Mouse (Mus musculus) heart, embryonic 11.5 days (tissue): ENCODE measurements around the gene Slc17a7. TPM values are rescaled to one million over a fixed set of nuclear protein-coding genes. Genes with fewer than 3 reads are reported as not detected.
"Not testable (repeated sequence)": the region's sequence is repeated elsewhere in the genome, so short reads cannot be mapped to it uniquely, and the experiment has no call there.

Experiments used
- ATAC-seq: fragments of 200-750 bp; cut with Nextera tagmentation; replicated peaks from 2 replicates; pipeline ENCODE4 v1.8.0; 2017; ENCODE audit warnings: moderate library complexity; ENCODE audit not compliant: insufficient number of reproducible peaks, low FRiP score, low TSS enrichment
- H3K27ac ChIP-seq: fragments of 300-500 bp; sonication (generic); 2 replicates; pipeline ENCODE4 v1.5.1; 2014; ENCODE audit warnings: mild to moderate bottlenecking, low read depth, low read length
- H3K27me3 ChIP-seq: fragments of 300-500 bp; sonication (generic); 2 replicates; pipeline ENCODE4 v1.6.1; 2014; ENCODE audit warnings: mild to moderate bottlenecking, low read length, mixed read lengths; ENCODE audit not compliant: control insufficient read depth, insufficient read depth
- H3K36me3 ChIP-seq: fragments of 300-500 bp; sonication (generic); 2 replicates; pipeline ENCODE4 v1.6.1; 2014; ENCODE audit warnings: mild to moderate bottlenecking, low read length, moderate library complexity, mixed read lengths; ENCODE audit not compliant: control insufficient read depth, insufficient read depth
- H3K4me1 ChIP-seq: fragments of 300-500 bp; sonication (generic); 2 replicates; pipeline ENCODE4 v1.6.1; 2014; ENCODE audit warnings: low read length; ENCODE audit not compliant: control insufficient read depth, insufficient read depth
- H3K4me2 ChIP-seq: fragments of 300-500 bp; sonication (generic); 2 replicates; pipeline ENCODE4 v1.6.1; 2014; ENCODE audit warnings: mild to moderate bottlenecking, moderate library complexity
- H3K4me3 ChIP-seq: fragments of 300-500 bp; sonication (generic); 2 replicates; pipeline ENCODE4 v1.5.1; 2014; ENCODE audit warnings: low read depth, low read length
- H3K9ac ChIP-seq: fragments of 300-500 bp; sonication (generic); 2 replicates; pipeline ENCODE4 v1.6.1; 2014; ENCODE audit warnings: mild to moderate bottlenecking, low read depth, low read length, moderate library complexity
- H3K9me3 ChIP-seq: fragments of 300-500 bp; sonication (generic); replicated peaks from 2 replicates; pipeline ENCODE4 v1.6.1; 2016; ENCODE audit warnings: low read length; ENCODE audit not compliant: control insufficient read depth
- WGBS: fragments of 180-500 bp; shearing (Covaris S2); extraction: QIAGEN DNeasy Blood & Tissue Kit; methylation state at CpG from one replicate; pipeline ENCODE4 v1.1.7; 2014; ENCODE audit not compliant: insufficient replicate concordance; 5-methylcytosine and 5-hydroxymethylcytosine counted together
- polyA plus RNA-seq: library from polyadenylated mRNA; unstranded; fragments of >200 nt; fragmentation: Nextera tagmentation; extraction: Ambion mirVana; gene quantifications from 2 replicates; pipeline ENCODE4 v1.2.1, GENCODE M21; 2014

The Slc17a7 gene
- polyA plus RNA-seq, 1 experiment from 2014 or later, result 3.0 TPM

DNA sequence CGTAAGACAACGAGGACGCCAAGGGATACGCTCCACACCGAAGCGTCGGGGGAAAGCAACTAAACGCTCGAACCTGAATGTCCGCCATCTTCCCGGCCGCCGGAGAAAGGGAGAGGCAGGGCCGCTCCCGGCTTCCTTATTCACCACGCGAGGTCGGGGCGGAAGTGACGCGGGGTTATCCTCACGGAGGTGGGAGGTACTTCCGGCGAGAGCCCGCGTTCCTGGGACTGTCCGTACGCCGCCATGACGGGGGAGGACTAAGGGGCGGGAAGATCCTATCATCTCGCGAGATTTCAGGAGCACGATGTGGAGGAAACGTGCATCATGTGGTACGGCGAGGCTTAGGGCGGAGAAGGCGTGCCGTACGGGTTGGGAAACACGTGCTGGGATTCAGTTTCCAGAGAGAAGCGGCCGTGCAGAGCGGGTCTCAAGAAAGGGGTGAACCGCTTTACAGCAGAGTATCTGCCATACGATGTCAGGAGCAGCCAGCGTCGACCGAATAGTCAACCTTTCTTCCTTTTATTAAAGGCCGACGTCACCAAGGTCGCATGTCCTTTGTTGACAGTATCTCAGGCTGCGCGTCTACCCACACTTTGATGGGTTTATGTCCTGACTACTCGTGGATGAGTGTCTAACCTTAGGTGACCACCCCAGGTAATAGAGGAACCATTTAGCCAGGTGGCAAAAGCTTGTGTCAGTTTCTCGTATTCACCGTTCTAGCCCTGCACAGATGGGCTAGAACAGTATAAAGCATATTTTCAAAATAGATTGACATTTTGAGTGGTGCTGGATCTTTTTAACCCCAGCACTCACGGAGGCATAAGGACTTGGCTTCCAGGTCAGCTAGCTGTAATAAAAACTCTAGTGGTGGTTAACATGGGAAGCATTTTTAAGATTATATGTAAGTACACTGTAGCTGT, 39.3 kb upstream of the Slc17a7 start, which contains the start of gene Rps11:
TSS of gene Rps11 (minus strand) at position 216 of the 920 bp plus-strand sequence.
- Histone ChIP-seq H3K36me3 (peaks cover 45% of the 10 kb centered on the region), H3K4me3 (peak within 1 kb of the TSS; percentile 57), H3K9ac (peak within 1 kb of the TSS; percentile 85), H3K4me2 (peak within 1 kb of the TSS; percentile 87), H3K9me3 (no peaks in the 10 kb centered on the region), H3K27me3 (no peaks in the 10 kb centered on the region), H3K27ac (peak within 1 kb of the TSS; percentile 89), H3K4me1 (peaks cover 30% of the 10 kb centered on the region)
- ATAC-seq, result peak; percentile 79
- WGBS, result 1% methylated on average over 59 of the region's 59 CpGs

DNA sequence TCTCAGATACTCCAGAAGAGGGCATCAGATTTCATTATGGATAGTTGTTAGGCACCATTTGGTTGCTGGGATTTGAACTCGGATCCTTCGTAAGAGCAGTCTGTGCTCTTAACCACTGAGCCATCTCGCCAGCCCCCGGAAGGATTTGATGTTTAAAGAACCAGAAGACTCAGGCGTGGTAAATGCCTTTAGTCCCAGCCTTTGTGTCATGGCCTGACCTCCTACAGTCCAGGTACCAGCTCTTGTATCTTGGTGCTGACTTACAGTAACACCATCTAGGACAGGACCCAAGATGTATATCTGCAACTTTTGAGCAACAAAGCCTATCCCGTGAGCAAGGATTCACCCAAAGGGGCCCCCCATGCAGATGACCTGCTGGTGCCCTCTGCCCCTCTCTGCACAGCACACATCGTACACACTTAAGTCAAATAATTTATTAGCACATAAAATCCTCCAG, 38.6 kb upstream of the Slc17a7 start:
- peaks cover 35% of the 10 kb centered on the region for H3K4me1 ChIP-seq
- H3K9me3 ChIP-seq, result no peaks in the 10 kb centered on the region
- 0 out of 2 replicates have a peak overlapping the region, but pooled peaks have one; percentile 29 for H3K27ac ChIP-seq
- H3K27me3 ChIP-seq, result no peaks in the 10 kb centered on the region
- 25% methylated on average over 7 of the region's 7 CpGs for WGBS
- H3K36me3 ChIP-seq, result peaks cover 45% of the 10 kb centered on the region
- ATAC-seq, result no peak
- no peak overlapping the region for H3K4me3 ChIP-seq
- no peak overlapping the region for H3K9ac ChIP-seq
- peak overlapping the region; percentile 61 for H3K4me2 ChIP-seq

- peaks cover 45% of the 10 kb centered on the region for H3K36me3 ChIP-seq
- 0 out of 2 replicates have a peak overlapping the region, but pooled peaks have one; percentile 29 for H3K27ac ChIP-seq
- H3K4me2 ChIP-seq, result peak overlapping the region; percentile 61
These were observed 38.1 kb upstream of the Slc17a7 start for GRCm38 (mm10) chr7:45125649-45126048.

GRCm38 (mm10) chr7:45126147-45126843, 37.5 kb upstream of the Slc17a7 start:
- Histone ChIP-seq H3K36me3 (peaks cover 39% of the 10 kb centered on the region), H3K4me1 (peaks cover 33% of the 10 kb centered on the region), H3K9ac (peak overlapping the region; percentile 100), H3K9me3 (no peaks in the 10 kb centered on the region), H3K4me3 (peak overlapping the region; percentile 93), H3K27ac (peak overlapping the region; percentile 95), H3K4me2 (peak overlapping the region; percentile 96), H3K27me3 (no peaks in the 10 kb centered on the region)
- 77% methylated on average over 17 of the region's 17 CpGs for WGBS
- no peak for ATAC-seq

More at GRCm38 (mm10) chr7:45125649-45126048, 38.1 kb upstream of the Slc17a7 start:
- not testable (repeated sequence) for H3K27me3 ChIP-seq, H3K9me3 ChIP-seq, ATAC-seq, H3K9ac ChIP-seq, H3K4me3 ChIP-seq
- H3K4me1 ChIP-seq, result peaks cover 35% of the 10 kb centered on the region
- 75% methylated on average over 5 of the region's 5 CpGs for WGBS

GRCm38 (mm10) chr7:45126844-45127699, 36.7 kb upstream of the Slc17a7 start:
- Histone ChIP-seq H3K36me3 (peaks cover 32% of the 10 kb centered on the region), H3K4me3 (peak overlapping the region; percentile 93), H3K27ac (peak overlapping the region; percentile 95), H3K4me2 (peak overlapping the region; percentile 96), H3K27me3 (no peaks in the 10 kb centered on the region), H3K9ac (peak overlapping the region; percentile 100), H3K9me3 (no peaks in the 10 kb centered on the region), H3K4me1 (peaks cover 35% of the 10 kb centered on the region)
- no peak for ATAC-seq
- 31% methylated on average over 21 of the region's 21 CpGs for WGBS

- ATAC-seq, result no peak
- under 1% methylated on average over 6 of the region's 6 CpGs for WGBS
- H3K36me3 ChIP-seq, result peaks cover 27% of the 10 kb centered on the region
- H3K4me2 ChIP-seq, result peak overlapping the region; percentile 96
- H3K4me3 ChIP-seq, result peak overlapping the region; percentile 93
- no peaks in the 10 kb centered on the region for H3K27me3 ChIP-seq
- no peaks in the 10 kb centered on the region for H3K9me3 ChIP-seq
- H3K9ac ChIP-seq, result peak overlapping the region; percentile 100
- H3K27ac ChIP-seq, result peak overlapping the region; percentile 95
- peaks cover 30% of the 10 kb centered on the region for H3K4me1 ChIP-seq
These were observed 36.0 kb upstream of the Slc17a7 start for GRCm38 (mm10) chr7:45127700-45128224.

DNA sequence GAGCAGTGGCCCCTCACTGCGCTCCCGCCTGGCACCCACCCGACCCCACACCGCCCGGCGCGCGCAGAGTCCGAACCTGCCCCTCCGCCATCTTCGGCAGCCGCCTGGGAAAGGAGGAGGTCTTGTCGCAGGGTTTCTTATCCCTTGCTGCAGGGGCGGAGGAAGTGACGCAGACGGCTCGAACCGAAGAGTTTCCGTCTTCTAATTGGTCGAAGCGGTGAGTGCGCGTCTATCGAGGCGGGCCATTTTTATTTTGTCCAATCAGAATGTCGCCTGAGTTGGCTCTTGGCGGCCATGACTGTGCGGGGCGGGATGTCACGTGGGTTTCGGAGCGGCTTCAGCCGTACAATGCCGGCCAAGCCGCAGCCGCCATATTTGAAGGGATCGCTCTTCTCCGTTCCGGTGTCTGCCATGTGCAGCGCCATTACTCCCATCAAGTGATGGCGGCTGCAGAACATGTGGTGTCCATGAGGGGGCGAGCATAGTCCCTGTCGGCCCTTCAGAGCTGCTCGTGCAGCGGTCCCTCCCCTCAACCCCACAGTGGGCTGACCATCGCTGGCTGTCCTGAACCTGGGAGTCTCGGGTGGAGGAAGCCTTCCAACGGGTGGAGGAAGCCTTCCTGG, 35.0 kb upstream of the Slc17a7 start, which contains the start of gene Rpl13a:
TSS of gene Rpl13a (minus strand) at position 138 of the 623 bp plus-strand sequence.
- Histone ChIP-seq H3K4me1 (peaks cover 25% of the 10 kb centered on the region), H3K4me2 (peak within 1 kb of the TSS; percentile 96), H3K36me3 (peaks cover 24% of the 10 kb centered on the region), H3K4me3 (peak within 1 kb of the TSS; percentile 93), H3K27ac (peak within 1 kb of the TSS; percentile 95), H3K27me3 (no peaks in the 10 kb centered on the region), H3K9ac (peak within 1 kb of the TSS; percentile 100), H3K9me3 (no peaks in the 10 kb centered on the region)
- peak; percentile 91 for ATAC-seq
- under 1% methylated on average over 48 of the region's 48 CpGs for WGBS
